Mouse (Mus musculus) liver, embryonic 12.5 days (tissue): Measurements from ENCODE around the gene 5730596B20Rik. TPM values are rescaled to one million over a fixed set of nuclear protein-coding genes. Genes with fewer than 3 reads are reported as not detected.

Experiments used
- ATAC-seq: fragments of 200-750 bp; cut with Nextera tagmentation; 2 replicates; pipeline ENCODE4 v1.8.0; 2017; ENCODE audit warnings: moderate number of reproducible peaks, mild to moderate bottlenecking, moderate library complexity
- H3K27ac ChIP-seq: fragments of 300-500 bp; sonication (generic); 2 replicates; pipeline ENCODE4 v1.5.1; 2016; ENCODE audit warnings: mild to moderate bottlenecking
- H3K27me3 ChIP-seq: fragments of 300-500 bp; sonication (generic); replicated peaks from 2 replicates; pipeline ENCODE4 v1.6.1; 2016; ENCODE audit warnings: mild to moderate bottlenecking, moderate library complexity
- H3K36me3 ChIP-seq: fragments of 300-500 bp; sonication (generic); 2 replicates; pipeline ENCODE4 v1.6.1; 2016; ENCODE audit warnings: mild to moderate bottlenecking, moderate library complexity
- H3K4me1 ChIP-seq: fragments of 300-500 bp; sonication (generic); 2 replicates; pipeline ENCODE4 v1.6.1; 2016
- H3K4me2 ChIP-seq: fragments of 300-500 bp; sonication (generic); 2 replicates; pipeline ENCODE4 v1.6.1; 2016; ENCODE audit warnings: mild to moderate bottlenecking, moderate library complexity
- H3K4me3 ChIP-seq: fragments of 300-500 bp; sonication (generic); 2 replicates; pipeline ENCODE4 v1.5.1; 2016; ENCODE audit warnings: mild to moderate bottlenecking, moderate library complexity
- H3K9ac ChIP-seq: fragments of 300-500 bp; sonication (generic); 2 replicates; pipeline ENCODE4 v1.6.1; 2016; ENCODE audit warnings: mild to moderate bottlenecking, moderate library complexity
- H3K9me3 ChIP-seq: fragments of 300-500 bp; sonication (generic); replicated peaks from 2 replicates; pipeline ENCODE4 v1.6.1; 2016; ENCODE audit warnings: mild to moderate bottlenecking, moderate library complexity
- WGBS: fragments of 180-500 bp; shearing (Covaris S2); methylation state at CpG from one replicate; pipeline ENCODE4 v1.1.7; 2016; ENCODE audit not compliant: insufficient replicate concordance; 5-methylcytosine and 5-hydroxymethylcytosine counted together
- polyA plus RNA-seq: library from polyadenylated mRNA; unstranded; fragments of >200 nt; fragmentation: Nextera tagmentation; extraction: Ambion mirVana; gene quantifications from 2 replicates; pipeline ENCODE4 v1.2.1, GENCODE M21; 2016

The 5730596B20Rik gene
- polyA plus RNA-seq, 1 experiment from 2014 or later, result 0.29 TPM

GRCm38 (mm10) chr6:52157466-52158275 lies 19.6 kb upstream of the 5730596B20Rik start:
- Histone ChIP-seq H3K4me2 (peak overlapping the region; percentile 78), H3K9me3 (no peaks in the 10 kb centered on the region), H3K27me3 (peaks cover 98% of the 10 kb centered on the region), H3K4me3 (peak overlapping the region; percentile 61), H3K4me1 (peaks cover 8% of the 10 kb centered on the region), H3K36me3 (no peaks in the 10 kb centered on the region), H3K27ac (no peak overlapping the region), H3K9ac (no peak overlapping the region)
- ATAC-seq, result no peak; the same call in 1 of the 2 replicates
- 2% methylated on average over 32 of the region's 32 CpGs for WGBS

GRCm38 (mm10) chr6:52158276-52159051 lies 18.8 kb upstream of the 5730596B20Rik start, which contains the start of gene Hoxa1:
Hoxa1 (minus strand) TSS chr6:52158317.
- peak within 1 kb of the TSS; percentile 78 for H3K4me2 ChIP-seq
- no peaks in the 10 kb centered on the region for H3K36me3 ChIP-seq
- H3K27ac ChIP-seq, result peak within 1 kb of the TSS; percentile 71
- H3K4me3 ChIP-seq, result peak within 1 kb of the TSS; percentile 61
- WGBS, result under 1% methylated on average over 55 of the region's 55 CpGs
- H3K9ac ChIP-seq, result peak within 1 kb of the TSS; percentile 60
- H3K27me3 ChIP-seq, result peaks cover 98% of the 10 kb centered on the region
- H3K9me3 ChIP-seq, result no peaks in the 10 kb centered on the region
- H3K4me1 ChIP-seq, result peaks cover 8% of the 10 kb centered on the region
- peak; percentile 57 for ATAC-seq

GRCm38 (mm10) chr6:52159164-52159761 lies 18.0 kb upstream of the 5730596B20Rik start:
- peak overlapping the region; percentile 61 for H3K4me3 ChIP-seq
- 0 out of 2 replicates have a peak overlapping the region, but pooled peaks have one; percentile 17 for H3K9ac ChIP-seq
- no peak for ATAC-seq
- peak overlapping the region; percentile 78 for H3K4me2 ChIP-seq
- peaks cover 8% of the 10 kb centered on the region for H3K4me1 ChIP-seq
- H3K36me3 ChIP-seq, result no peaks in the 10 kb centered on the region
- H3K27ac ChIP-seq, result peak overlapping the region; percentile 71
- no peaks in the 10 kb centered on the region for H3K9me3 ChIP-seq
- WGBS, result 15% methylated on average over 12 of the region's 12 CpGs
- H3K27me3 ChIP-seq, result peaks cover 98% of the 10 kb centered on the region

GRCm38 (mm10) chr6:52159979-52160378 lies 17.3 kb upstream of the 5730596B20Rik start:
- peaks cover 98% of the 10 kb centered on the region for H3K27me3 ChIP-seq
- H3K9ac ChIP-seq, result no peak overlapping the region
- peaks cover 8% of the 10 kb centered on the region for H3K4me1 ChIP-seq
- peak overlapping the region; percentile 78 for H3K4me2 ChIP-seq
- peak overlapping the region; percentile 61 for H3K4me3 ChIP-seq
- peak overlapping the region; percentile 64 for H3K27ac ChIP-seq
- WGBS, result 11% methylated on average over 9 of the region's 9 CpGs
- H3K9me3 ChIP-seq, result no peaks in the 10 kb centered on the region
- ATAC-seq, result no peak
- no peaks in the 10 kb centered on the region for H3K36me3 ChIP-seq

GRCm38 (mm10) chr6:52160511-52161335 lies 16.6 kb upstream of the 5730596B20Rik start:
- Histone ChIP-seq H3K4me3 (peak overlapping the region; percentile 61), H3K9me3 (no peaks in the 10 kb centered on the region), H3K9ac (peak overlapping the region; percentile 31; the same call in 1 of the 2 replicates), H3K4me2 (peak overlapping the region; percentile 78), H3K36me3 (no peaks in the 10 kb centered on the region), H3K4me1 (peaks cover 8% of the 10 kb centered on the region), H3K27ac (peak overlapping the region; percentile 64), H3K27me3 (peaks cover 98% of the 10 kb centered on the region)
- no peak for ATAC-seq
- 14% methylated on average over 30 of the region's 30 CpGs for WGBS

GRCm38 (mm10) chr6:52161336-52162092 lies 15.8 kb upstream of the 5730596B20Rik start:
- Histone ChIP-seq H3K9ac (no peak overlapping the region), H3K9me3 (no peaks in the 10 kb centered on the region)

GRCm38 (mm10) chr6:52162093-52162380 lies 15.3 kb upstream of the 5730596B20Rik start:
- Histone ChIP-seq H3K4me1 (peaks cover 8% of the 10 kb centered on the region), H3K36me3 (no peaks in the 10 kb centered on the region), H3K9ac (no peak overlapping the region), H3K27me3 (peaks cover 98% of the 10 kb centered on the region), H3K9me3 (no peaks in the 10 kb centered on the region), H3K4me3 (no peak overlapping the region), H3K4me2 (no peak overlapping the region; the same call in 1 of the 2 replicates), H3K27ac (no peak overlapping the region)
- 24% methylated on average over 1 of the region's 1 CpGs for WGBS
- ATAC-seq, result no peak

More at GRCm38 (mm10) chr6:52161336-52162092, 15.8 kb upstream of the 5730596B20Rik start:
- Histone ChIP-seq H3K27ac (0 out of 2 replicates have a peak overlapping the region, but pooled peaks have one; percentile 45), H3K4me3 (no peak overlapping the region), H3K27me3 (peaks cover 98% of the 10 kb centered on the region), H3K4me2 (peak overlapping the region; percentile 78), H3K36me3 (no peaks in the 10 kb centered on the region), H3K4me1 (peaks cover 8% of the 10 kb centered on the region)
- ATAC-seq, result no peak
- WGBS, result 24% methylated on average over 8 of the region's 8 CpGs

GRCm38 (mm10) chr6:52162611-52163365 lies 14.5 kb upstream of the 5730596B20Rik start:
- WGBS, result 10% methylated on average over 14 of the region's 14 CpGs
- Histone ChIP-seq H3K4me2 (peak overlapping the region; percentile 39), H3K4me1 (peaks cover 8% of the 10 kb centered on the region), H3K4me3 (peak overlapping the region; percentile 19), H3K9ac (0 out of 2 replicates have a peak overlapping the region, but pooled peaks have one; percentile 19), H3K27ac (peak overlapping the region; percentile 49), H3K27me3 (peaks cover 98% of the 10 kb centered on the region), H3K36me3 (no peaks in the 10 kb centered on the region), H3K9me3 (no peaks in the 10 kb centered on the region)
- no peak for ATAC-seq

GRCm38 (mm10) chr6:52163366-52164031 lies 13.8 kb upstream of the 5730596B20Rik start:
- ATAC-seq, result no peak
- peaks cover 6% of the 10 kb centered on the region for H3K4me1 ChIP-seq
- H3K9ac ChIP-seq, result 0 out of 2 replicates have a peak overlapping the region, but pooled peaks have one; percentile 19
- peak overlapping the region; percentile 49 for H3K27ac ChIP-seq
- H3K9me3 ChIP-seq, result no peaks in the 10 kb centered on the region
- H3K4me3 ChIP-seq, result peak overlapping the region; percentile 19
- WGBS, result 8% methylated on average over 17 of the region's 17 CpGs
- peak overlapping the region; percentile 39 for H3K4me2 ChIP-seq
- H3K36me3 ChIP-seq, result no peaks in the 10 kb centered on the region
- H3K27me3 ChIP-seq, result peaks cover 98% of the 10 kb centered on the region
